Mouse (Mus musculus) heart, postnatal 0 days (tissue): ENCODE measurements at regions not wholly inside any gene's neighbourhood (a gene's known extent, or its start where the extent isn't known, plus 50 kb on each side); places are given as distances from the start of the nearest gene placed in this dataset.

Experiments
- CTCF ChIP-seq: IDR thresholded peaks from 2 replicates; pipeline ENCODE4 v1.5.1; 2016; ENCODE audit warnings: antibody characterized with exemption, control low read depth, low read depth
- EP300 ChIP-seq: IDR thresholded peaks from 2 replicates; pipeline ENCODE4 v1.6.1; 2016; ENCODE audit warnings: antibody characterized with exemption, low read depth

DNA sequence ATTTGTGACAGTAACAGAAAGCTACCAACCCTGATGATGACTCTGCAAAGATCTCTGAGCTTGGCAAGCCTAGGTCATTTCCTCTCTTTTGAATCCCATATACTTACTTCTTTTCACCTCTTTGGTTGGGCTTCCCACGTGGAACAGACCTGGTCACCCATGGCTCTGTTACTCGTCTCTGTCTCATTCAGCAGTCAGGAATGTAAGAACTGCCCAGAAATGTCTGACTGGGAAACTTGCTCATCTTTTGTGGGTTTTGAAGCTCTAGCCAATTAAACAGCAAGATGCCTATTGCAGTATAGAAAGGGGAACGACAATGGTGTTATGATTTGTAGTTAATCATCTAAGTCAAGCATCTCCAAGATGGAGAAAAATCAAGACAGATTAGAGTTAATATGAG, 136.2 kb upstream of the Tgfbr2 start:
- TF ChIP-seq CTCF (no peak), EP300 (no peak)
